Mouse (Mus musculus) kidney, postnatal 25 days (tissue): ENCODE measurements around the gene Hip1r.

ENCODE experiments used
- DNase-seq, 2 experiments: peaks; one replicate each; pipeline ENCODE4 v3.0.0; 2021; ENCODE audit warnings: mixed read lengths in 2 of 2

Hip1r gene

DNA sequence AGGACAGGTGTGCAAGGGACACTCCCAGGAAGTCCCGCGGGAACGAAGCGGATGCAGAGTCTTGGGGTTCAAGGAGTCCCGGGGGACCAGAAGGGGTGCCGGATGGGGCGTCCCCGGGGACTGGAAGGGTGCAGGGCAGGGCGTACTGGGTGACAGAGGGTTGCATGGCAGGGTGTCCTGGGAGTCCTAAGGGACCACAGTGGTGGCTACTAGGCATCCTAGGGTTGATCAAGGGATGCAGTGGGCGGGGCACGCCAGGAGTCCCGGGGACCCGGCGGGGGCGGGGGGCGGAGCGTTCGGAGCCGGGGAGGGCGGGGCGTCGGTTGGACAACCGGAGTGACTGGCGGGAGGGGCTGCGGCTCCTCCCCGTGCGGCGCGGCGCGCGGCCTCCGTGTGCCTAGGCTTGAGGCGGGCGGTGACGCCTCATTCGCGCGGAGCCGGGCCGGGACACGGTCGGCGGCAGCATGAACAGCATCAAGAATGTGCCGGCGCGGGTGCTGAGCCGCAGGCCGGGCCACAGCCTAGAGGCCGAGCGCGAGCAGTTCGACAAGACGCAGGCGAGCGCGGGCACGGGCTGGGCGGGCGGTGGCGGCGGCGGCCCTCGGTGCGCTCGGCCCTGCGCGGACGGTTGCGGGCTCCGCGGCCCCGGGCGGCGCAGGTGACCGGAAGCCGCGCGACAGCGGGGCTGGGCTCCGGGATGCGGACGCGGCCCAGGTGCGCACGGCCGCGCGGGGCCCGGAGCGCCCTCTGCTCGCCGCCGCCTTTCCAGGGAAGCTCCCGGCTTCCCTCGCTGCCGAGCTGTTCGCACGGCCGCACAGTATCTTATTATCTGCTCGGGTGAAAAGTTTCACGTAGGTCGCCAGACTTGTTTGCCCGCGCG, at the start of gene Hip1r:
Hip1r (plus strand) TSS at position 330 of the 880 bp plus-strand sequence.
- DNase-seq, result peak; percentile 91 to 95

DNA sequence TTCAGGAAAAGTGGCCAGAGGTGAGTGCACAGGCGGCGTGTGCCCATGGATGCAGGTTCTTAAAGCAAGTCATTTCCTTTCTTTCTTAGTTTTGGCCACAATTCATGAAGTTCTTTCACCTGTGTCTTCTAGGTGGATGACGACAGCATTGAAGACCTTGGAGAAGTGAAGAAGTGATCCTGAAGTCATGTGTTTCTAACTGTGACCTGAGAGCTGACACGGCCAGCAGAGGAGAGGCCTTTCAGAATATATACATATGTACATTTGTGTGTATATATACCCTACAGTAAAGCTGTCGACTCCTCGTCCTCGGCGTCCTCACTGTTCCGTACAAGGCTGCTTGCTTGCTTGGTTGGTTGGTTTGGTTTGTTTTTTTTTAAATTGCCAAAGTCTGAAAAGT, 46.3 kb upstream of the Hip1r start, which contains the start of gene Gm43518:
Gm43518 (plus strand) TSS at position 301 of the 400 bp plus-strand sequence.
- no peak for DNase-seq

DNA sequence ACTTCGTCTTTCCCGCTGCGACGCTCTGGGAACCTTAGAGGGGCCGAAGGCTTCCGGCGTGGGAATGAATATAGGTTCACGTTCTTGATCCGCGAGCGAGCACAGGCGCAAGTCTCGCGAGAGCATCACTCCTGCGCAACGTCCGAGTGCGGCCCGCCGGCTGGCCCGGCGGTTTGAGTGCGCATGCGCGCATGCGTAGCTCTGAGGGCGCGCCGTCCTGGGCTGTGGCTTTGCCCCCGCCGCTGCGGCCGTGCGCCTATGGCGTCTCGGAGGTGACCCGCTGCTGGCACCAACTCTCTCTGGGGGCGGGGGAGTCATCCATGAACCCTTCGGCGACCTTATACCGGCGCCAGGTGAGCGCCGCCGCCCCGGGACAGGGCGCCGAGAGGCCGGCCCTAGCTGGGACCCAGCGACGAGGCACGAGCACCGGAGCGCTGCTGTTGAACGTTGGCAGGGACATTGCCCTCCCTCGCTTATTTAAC, 42.9 kb upstream of the Hip1r start, which contains the start of gene Ccdc62:
Ccdc62 (plus strand) TSS at position 172 of the 482 bp plus-strand sequence.
- peak; percentile 96 to 98 for DNase-seq

DNA sequence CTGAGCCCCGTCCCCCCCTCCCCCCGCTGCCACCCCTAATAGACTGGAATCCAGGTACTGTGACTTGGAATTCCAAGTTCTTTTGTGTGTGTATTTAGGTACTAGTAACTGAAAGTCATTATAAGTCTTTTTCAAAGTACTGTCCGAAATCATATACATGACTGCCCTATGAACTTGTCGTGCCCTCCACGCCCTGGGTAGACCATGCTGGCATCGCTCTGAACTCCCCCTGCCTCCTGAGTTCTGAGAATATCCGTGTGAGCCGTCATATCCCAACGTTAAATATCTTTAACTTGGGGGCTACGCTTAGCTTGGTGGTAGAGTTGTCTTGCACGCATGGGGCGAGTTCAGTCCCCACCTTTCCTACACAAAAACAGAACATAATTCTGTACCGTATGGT, 42.3 kb upstream of the Hip1r start:
- no peak for DNase-seq

DNA sequence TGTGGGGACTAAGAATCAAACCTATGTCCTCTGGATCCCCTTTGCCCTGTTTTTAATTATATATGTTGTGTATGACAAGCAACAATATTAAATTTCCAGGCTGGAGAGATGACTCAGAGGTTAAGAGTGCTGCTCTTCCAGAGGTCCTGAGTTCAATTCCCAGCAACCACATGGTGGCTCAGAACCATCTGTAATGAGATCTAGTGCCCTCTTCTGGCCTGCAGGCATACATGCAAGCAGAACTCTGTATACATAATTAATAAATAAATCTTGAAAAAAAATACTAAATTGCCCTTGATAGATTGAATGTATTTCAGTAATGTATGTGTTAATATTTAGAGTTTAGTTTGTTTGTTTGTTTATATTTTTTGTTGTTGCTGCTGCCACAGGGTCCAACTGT, 40.5 kb upstream of the Hip1r start:
- DNase-seq, result no peak

DNA sequence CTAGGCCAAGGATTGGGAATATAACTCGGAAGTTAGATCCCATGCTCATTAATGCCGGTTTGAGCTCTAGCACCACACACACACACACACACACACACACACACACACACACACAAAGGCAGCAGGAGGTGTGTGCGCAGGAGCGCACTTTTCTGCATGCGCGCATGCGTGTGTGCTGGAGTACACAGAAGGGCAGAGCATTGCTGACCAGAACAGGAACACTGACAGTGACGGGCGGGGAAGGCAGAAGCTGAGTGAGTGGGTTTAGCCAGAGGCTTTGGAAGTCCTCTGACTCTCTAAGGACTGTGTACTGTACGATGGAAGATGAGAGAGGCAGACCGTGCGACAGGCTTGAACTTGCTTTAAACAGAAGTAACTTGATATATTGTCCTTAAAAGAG, 39.9 kb upstream of the Hip1r start:
- DNase-seq, result no peak

DNA sequence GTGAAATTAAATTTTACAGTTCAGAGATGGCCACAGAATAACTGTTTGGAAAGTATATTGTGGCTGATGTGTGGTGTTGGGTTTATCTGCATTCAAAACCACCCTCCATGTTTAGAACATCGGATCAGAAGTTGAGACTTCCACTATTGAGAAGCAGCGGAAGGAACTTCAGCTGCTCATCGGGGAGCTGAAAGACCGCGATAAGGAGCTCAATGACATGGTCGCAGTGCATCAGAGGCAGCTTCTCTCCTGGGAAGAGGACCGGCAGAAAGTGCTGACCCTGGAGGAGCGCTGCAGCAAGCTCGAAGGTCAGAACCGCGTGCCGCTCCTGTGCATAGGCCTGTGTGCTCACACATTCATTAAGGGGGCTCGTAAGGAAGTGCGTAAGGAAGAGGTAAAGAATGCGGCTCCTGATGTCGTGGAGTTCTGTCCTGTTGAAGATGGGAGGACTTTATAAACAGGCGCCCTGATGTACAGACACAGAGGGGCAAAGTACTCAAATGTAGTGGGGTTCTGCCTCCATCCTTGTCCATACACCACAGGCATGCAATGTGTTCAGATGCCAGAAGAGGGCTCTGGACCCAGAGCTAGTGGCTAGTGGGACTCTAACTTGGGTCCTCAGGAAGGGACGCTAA, 39.4 kb upstream of the Hip1r start:
- peak; percentile 43 to 55 for DNase-seq

DNA sequence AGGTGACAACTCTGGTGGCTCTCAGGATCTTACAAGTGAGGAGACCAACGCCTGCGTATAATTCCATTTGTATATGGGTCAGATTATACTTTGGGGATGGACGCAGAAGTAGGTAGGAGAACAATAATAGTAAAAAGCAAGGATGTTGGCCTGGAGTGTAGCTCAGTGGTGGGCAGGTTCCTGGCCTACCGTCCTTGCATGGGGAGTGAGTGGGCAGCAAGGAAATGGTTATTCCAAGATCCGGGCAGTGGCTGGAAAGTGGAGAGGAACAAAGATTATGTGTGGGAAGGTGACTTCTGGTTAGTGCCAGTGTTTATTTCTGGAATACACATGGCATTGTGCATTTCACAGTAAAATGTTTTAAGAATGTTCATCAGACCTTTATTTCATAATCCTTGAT, 37.5 kb upstream of the Hip1r start:
- no peak for DNase-seq

DNA sequence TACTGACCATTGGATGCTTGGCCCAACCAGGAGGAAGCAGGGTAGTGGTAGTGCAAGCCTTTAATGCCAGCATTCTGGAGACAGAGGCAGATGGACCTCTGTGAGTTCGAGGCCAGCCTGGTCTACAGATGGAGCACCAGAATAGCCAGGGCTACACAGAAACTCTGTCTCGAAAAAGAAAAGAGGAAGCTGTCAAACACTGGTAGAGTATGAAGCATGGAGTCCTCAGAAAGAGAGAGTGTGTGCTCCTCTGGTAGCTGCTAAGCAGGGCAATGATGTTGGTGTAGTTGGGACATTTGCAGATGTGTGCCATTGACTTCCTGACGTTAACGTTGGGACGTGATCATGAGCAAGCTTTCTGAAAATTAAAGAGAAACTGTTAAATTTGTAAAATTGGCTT, 34.9 kb upstream of the Hip1r start:
- no peak for DNase-seq

DNA sequence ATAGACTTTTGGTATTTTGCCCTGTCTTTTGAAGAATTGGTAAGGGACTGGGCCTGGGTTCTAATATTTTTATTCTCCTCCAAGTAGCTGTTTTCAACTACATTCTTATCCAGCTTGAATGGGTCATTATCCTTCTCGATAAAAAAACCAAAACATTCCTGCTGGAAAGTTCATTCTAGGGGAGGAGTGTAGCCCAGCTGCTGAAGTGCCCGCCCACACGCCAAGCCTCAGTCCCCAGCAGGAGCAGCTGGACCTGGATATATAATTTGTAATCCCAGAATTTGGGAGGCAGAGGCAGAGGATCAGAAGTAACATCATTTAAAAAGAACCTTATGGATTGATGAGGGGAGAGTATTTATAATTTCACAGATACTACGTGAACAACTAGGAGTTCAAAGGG, 26.9 kb upstream of the Hip1r start:
- DNase-seq, result no peak

DNA sequence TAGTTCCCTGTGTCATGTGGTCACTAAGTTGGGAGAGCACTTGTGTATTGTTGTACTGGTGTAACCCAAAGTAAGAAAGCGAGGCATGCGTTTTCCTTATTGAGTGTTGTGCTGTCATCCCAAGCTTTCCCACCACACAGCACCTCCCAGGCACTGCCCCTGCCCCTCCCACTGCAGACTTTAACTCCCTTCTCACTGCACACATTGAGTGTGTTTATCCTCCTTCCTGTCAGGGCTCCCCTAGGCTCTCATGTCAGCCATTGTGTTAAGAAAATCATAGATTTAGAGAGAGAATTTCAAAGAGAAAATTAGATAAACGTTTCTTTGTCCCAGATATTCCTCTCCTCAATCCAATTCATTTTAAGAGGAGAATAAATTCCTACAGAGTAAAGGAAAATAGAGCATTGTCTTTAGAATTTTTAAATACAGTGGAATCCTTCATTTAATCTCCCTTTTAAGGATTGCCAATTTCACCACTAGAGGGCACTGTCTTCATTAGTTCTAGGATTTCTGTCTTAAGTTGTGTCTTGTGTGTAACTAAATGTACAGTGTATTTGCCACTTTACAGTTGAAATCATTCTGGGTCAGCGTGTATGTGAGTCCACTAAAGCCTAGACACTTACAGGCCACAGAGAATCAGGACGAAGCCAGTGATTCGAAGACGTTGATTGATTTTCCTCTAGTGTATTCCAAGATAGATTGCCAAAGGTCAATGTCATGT, 26.2 kb upstream of the Hip1r start:
- peak; percentile 26 for DNase-seq

DNA sequence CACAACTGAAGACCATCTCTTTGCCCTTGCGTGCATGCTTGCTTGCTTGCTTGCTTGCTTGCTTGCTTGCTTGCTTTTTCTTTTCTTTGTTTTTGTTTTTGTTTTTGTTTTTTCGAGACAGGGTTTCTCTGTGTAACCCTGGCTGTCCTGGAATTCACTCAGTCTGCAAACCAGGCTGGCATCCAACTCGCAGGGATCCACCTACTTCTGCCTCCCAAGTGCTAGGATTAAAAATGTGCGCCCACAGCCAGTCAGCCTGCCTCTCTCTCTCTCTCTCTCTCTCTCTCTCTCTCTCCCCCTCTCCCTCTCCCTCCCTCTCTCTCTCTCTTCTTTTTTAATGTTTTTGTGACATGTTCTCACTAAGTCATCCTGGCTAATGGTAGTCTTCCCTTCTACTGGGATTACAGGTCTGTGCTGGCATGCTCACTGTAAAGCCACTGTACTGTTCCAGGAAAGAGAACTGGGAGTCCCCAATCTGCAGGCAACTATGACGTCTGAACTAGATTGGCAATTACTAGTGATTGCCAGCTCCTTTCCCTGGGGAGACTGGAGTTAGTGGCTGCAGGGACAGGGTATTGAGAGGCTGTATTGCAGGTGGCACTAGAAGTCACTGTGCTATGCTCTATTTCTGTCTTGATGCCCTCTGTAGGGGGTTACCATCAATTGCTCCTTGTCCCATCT, 20.9 kb upstream of the Hip1r start:
- no peak for DNase-seq

DNA sequence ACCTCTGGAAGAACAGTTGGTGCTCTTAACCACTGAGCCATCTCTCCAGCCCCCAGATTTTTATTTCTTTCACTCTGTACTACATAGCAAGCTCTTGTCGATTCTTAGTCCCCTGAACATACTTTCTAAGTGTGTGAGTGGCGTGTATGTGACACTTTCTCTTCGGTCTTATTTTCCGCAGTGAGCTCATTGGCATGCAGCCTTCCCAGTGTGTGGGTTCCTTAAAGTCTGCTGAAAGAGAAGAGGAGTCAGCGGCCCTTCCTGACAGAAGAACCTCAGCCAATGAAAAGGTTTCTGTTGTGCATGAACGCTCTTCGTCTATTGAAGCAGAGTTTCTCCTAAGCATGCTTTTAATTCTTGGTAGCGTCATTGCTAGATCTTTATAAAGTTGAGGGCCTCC, 16.2 kb upstream of the Hip1r start:
- no peak for DNase-seq

DNA sequence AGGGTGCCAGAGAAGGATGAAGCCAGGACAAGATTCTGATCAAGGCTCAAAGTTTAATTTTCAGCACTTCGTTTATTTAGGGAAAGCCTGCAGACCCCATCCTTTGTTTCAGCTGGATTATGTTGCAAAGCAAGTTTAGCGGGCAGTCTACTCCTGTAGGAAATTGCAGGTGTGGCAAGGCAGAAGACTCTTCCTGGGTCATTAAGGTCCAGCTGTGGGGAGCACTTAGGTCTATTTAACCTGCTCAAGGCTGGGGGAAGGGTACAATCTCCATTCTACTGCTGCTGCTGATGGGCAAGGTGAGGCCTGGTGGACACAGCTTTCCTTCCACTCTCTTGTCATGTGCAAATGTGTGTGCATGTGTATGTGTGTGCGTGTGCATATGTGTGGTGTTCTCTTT, 14.4 kb upstream of the Hip1r start:
- no peak for DNase-seq

DNA sequence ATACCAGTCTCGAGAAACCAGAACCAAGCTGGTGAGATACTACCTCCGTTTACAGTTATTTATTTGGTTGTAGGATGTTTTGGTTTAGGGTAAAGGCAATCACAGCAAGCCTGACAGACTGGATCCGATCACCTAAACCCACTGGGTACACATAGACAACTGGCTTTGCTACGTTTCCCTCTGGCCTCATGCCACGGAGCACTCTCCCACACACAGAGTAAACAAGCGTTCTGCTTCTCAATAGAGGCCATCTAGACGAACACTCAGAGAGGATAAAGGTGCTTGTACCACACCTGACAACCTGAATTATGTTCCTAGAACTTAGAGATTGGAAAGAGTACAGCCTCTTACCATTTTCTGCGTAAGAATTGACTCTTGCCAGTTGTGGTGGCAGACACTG, 13.3 kb upstream of the Hip1r start:
- peak in 1 of 2 experiments; percentile 18 for DNase-seq

DNA sequence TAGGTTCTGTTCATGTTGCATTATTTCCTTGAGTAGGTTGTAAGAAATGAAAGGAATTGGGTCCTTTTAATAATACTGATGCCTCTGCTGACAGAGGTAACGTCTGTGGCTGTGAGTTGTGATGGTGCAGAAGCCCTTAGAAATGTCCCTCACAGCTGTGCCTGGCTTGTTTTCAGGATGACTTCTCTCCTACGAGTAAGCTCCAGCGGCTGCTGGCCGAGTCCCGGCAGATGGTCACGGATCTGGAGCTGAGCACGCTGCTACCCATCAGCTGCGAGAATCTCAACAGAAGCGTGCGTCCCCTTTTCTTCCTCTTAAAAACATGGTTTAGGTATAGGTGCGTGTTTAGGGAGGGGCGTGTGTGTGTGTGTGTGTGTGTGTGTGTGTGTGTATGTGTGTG, 12.4 kb upstream of the Hip1r start:
- peak in 1 of 2 experiments; percentile 10 for DNase-seq

DNA sequence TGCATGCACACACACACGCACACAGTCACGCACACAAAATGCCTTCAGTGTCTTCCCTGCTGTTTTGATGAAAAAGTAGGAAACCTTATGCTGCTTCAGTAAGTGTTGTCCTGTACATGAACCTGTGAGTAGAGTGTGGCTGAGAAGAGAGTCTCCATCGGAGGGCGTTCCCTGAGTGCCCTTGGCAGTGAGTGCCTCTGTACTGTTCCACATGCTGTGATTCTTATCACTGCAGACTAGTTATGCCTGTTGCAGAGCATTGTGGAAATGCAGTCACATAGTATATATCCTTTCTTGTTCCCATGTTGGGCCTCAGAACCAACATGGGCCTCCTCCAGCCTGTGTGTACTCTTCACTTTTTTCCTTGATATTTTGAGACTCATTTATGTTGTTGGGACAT, 9.2 kb upstream of the Hip1r start:
- DNase-seq, result peak in 1 of 2 experiments; percentile 27

DNA sequence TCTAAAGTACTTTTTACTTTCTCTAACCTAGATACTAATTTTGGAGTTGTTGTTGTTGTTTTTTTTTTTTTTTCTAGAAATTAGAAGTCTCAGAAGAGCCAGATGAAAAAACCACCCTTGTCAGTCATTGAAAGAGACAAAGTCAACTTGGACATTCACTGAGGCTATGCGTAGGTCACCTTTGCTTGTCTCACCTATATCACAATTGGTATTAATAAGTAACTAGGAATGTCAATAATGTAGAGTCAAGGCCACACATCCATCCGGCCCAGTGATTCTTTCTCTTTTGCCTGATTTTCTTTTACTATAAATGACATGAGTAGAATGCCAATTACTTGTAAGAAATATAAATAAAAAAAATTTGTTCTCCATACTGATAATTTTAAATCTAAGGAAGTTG, 6.7 kb upstream of the Hip1r start:
- DNase-seq, result no peak

DNA sequence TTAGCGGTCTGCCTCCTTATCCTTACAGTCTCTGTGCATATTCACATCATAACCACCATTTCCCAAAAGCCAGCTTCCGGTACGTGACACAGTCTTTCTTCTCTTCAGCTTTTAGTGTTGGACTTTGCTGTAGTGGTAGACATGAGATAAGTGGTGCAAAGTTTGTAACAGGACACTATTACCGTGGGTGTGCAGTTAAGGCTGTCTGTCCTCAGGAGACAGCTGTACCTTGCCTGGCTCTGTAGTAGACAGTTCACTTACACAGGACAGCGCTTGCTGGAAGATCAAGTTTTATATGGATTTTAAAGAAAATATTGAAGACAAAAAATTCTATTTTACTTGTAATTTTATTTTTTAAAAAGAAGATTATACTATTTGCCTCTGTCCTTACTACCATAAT, 5.0 kb upstream of the Hip1r start:
- DNase-seq, result no peak

DNA sequence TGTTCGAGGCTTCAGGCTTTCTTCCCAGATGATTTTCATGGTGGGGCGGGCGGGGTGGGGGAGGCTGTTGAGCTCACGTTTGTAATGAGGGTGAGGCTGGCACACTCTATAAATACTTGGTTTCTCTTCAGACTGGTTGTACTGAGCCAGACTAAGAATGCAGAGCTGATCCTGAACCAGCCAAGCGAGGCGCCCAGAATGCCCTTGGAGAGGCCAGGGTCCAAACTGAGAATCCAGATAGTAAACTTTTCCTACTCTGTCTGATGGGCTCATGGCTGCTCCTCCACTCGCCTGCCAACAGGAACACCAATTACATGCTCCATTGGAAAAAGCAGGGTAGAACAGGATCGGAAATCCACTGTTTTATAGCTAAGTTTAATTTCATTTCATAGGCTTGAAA, 4.2 kb upstream of the Hip1r start:
- peak; percentile 68 to 81 for DNase-seq

DNA sequence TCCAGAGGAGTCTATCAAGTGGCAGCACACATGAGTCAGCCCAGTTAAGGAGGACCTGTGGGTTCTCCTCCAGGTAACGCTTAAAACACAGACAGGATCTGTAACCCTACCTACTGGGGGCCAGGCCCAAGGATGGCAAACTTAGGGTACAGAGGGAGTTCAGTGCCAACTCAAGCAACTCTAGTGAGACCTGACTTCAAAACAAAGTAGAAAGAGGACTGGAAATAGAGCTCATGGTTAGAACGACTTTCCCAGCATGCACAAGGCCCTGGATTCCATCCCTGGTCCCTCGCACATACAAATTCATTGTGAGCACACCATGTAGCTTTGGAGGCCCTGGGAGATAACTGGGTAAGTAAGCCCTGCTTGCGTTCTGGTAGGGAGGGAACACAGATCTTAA, 2.9 kb upstream of the Hip1r start:
- no peak for DNase-seq

DNA sequence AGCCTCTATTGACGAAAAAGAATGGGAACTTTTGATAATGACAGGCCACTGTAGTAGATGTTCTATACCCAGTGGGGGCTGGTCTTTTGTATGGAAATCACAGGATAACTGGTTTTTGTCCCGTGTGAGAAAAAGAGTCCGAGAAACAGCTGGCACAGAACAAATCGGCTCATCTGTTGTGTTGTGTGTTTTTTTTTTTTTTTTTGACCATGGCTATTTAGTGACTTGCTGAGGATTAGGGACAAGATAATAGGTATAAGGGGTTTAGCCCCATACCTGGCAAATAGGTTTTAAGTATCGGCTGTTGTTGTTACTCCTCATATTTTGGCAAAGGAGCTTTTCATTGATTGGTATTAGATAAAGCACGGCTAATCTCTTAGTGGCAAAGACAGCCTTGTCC, 975 bp upstream of the Hip1r start:
- DNase-seq, result no peak

DNA sequence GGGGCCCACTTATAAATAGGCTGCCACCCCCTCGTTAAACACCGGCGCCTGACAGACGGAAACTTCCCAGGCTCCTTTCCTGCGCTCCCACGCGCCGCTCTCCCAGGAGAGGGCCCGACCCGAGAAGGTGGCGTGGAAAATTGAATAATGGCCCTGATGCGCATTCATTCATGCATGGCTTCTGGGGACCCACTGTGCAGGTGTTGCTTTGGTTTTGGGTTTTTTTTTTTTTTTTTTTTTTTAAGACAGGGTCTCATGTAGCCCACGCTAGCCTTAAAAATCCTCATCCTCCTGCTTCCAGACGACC, 704 bp downstream of the Hip1r start:
- DNase-seq, result no peak
